Mouse (Mus musculus): ENCODE results near the gene Rab40c. TPM values are rescaled to one million over a fixed set of nuclear protein-coding genes. Genes with fewer than 3 reads are reported as not detected.

The Rab40c gene
- polyA plus RNA-seq, 1 experiment from 2014 or later = 15.0 TPM

- Histone ChIP-seq H3K27ac (ENCODE audit: low read depth, low read length) (no peak overlapping the region), H3K27me3 (ENCODE audit: control insufficient read depth, insufficient read depth, low read length) (peaks cover 37% of the 10 kb centered on the region), H3K4me3 (ENCODE audit: low read depth, low read length) (no peak overlapping the region), H3K4me2 (no peak overlapping the region), H3K36me3 (ENCODE audit: control insufficient read depth, insufficient read depth, low read length) (no peaks in the 10 kb centered on the region), H3K9ac (ENCODE audit: low read length) (no peak overlapping the region), H3K9me3 (ENCODE audit: control insufficient read depth, low read length) (no peaks in the 10 kb centered on the region), H3K4me1 (ENCODE audit: control insufficient read depth, insufficient read depth, low read length) (peaks cover 5% of the 10 kb centered on the region; the same call in 1 of the 2 replicates)
- ATAC-seq (ENCODE audit: low FRiP score) = no peak
- no peak for DNase-seq (ENCODE audit: low spot score, missing footprints)
- WGBS = 79% methylated on average over 5 of the region's 5 CpGs
Observed at GRCm38 (mm10) chr17:25949981-25950380, 30.5 kb upstream of the Rab40c start.

GRCm38 (mm10) chr17:25948051-25948450 is 28.5 kb upstream of the Rab40c start:
- Histone ChIP-seq H3K9ac (ENCODE audit: low read length) (no peak overlapping the region), H3K27me3 (ENCODE audit: control insufficient read depth, insufficient read depth, low read length) (peaks cover 32% of the 10 kb centered on the region)

GRCm38 (mm10) chr17:25947576-25947975 is 28.0 kb upstream of the Rab40c start:
- Histone ChIP-seq H3K27ac (ENCODE audit: low read depth, low read length) (no peak overlapping the region), H3K9me3 (ENCODE audit: control insufficient read depth, low read length) (no peaks in the 10 kb centered on the region), H3K9ac (ENCODE audit: low read length) (no peak overlapping the region), H3K4me2 (no peak overlapping the region), H3K27me3 (ENCODE audit: control insufficient read depth, insufficient read depth, low read length) (peaks cover 27% of the 10 kb centered on the region), H3K4me1 (ENCODE audit: control insufficient read depth, insufficient read depth, low read length) (peaks cover 5% of the 10 kb centered on the region; the same call in 1 of the 2 replicates), H3K4me3 (ENCODE audit: low read depth, low read length) (no peak overlapping the region), H3K36me3 (ENCODE audit: control insufficient read depth, insufficient read depth, low read length) (no peaks in the 10 kb centered on the region)
- no peak for ATAC-seq (ENCODE audit: low FRiP score)
- DNase-seq (ENCODE audit: low spot score, missing footprints) = no peak
- WGBS = 84% methylated on average over 4 of the region's 4 CpGs

More at GRCm38 (mm10) chr17:25948051-25948450, 28.5 kb upstream of the Rab40c start:
- H3K4me2 ChIP-seq = no peak overlapping the region
- no peaks in the 10 kb centered on the region for H3K9me3 ChIP-seq (ENCODE audit: control insufficient read depth, low read length)
- no peak overlapping the region for H3K27ac ChIP-seq (ENCODE audit: low read depth, low read length)
- no peak for DNase-seq (ENCODE audit: low spot score, missing footprints)
- no peak overlapping the region for H3K4me3 ChIP-seq (ENCODE audit: low read depth, low read length)
- ATAC-seq (ENCODE audit: low FRiP score) = no peak
- peaks cover 5% of the 10 kb centered on the region; the same call in 1 of the 2 replicates for H3K4me1 ChIP-seq (ENCODE audit: control insufficient read depth, insufficient read depth, low read length)
- no peaks in the 10 kb centered on the region for H3K36me3 ChIP-seq (ENCODE audit: control insufficient read depth, insufficient read depth, low read length)
- 70% methylated on average over 8 of the region's 8 CpGs for WGBS

GRCm38 (mm10) chr17:25946891-25947290 is 27.4 kb upstream of the Rab40c start:
- DNase-seq (ENCODE audit: low spot score, missing footprints) (no peak), ATAC-seq (ENCODE audit: low FRiP score) (no peak)
- H3K9ac ChIP-seq (ENCODE audit: low read length) = no peak overlapping the region
- peaks cover 3% of the 10 kb centered on the region; the same call in 1 of the 2 replicates for H3K4me1 ChIP-seq (ENCODE audit: control insufficient read depth, insufficient read depth, low read length)
- H3K4me2 ChIP-seq = no peak overlapping the region
- peaks cover 20% of the 10 kb centered on the region for H3K27me3 ChIP-seq (ENCODE audit: control insufficient read depth, insufficient read depth, low read length)
- no peak overlapping the region for H3K27ac ChIP-seq (ENCODE audit: low read depth, low read length)
- 82% methylated on average over 8 of the region's 8 CpGs for WGBS
- no peaks in the 10 kb centered on the region for H3K9me3 ChIP-seq (ENCODE audit: control insufficient read depth, low read length)
- no peak overlapping the region for H3K4me3 ChIP-seq (ENCODE audit: low read depth, low read length)
- no peaks in the 10 kb centered on the region for H3K36me3 ChIP-seq (ENCODE audit: control insufficient read depth, insufficient read depth, low read length)

GRCm38 (mm10) chr17:25946349-25946748 is 26.8 kb upstream of the Rab40c start:
- Histone ChIP-seq H3K36me3 (ENCODE audit: control insufficient read depth, insufficient read depth, low read length) (no peaks in the 10 kb centered on the region), H3K4me1 (ENCODE audit: control insufficient read depth, insufficient read depth, low read length) (no peaks in the 10 kb centered on the region), H3K27me3 (ENCODE audit: control insufficient read depth, insufficient read depth, low read length) (peaks cover 15% of the 10 kb centered on the region), H3K27ac (ENCODE audit: low read depth, low read length) (no peak overlapping the region), H3K4me2 (no peak overlapping the region), H3K9me3 (ENCODE audit: control insufficient read depth, low read length) (no peaks in the 10 kb centered on the region), H3K4me3 (ENCODE audit: low read depth, low read length) (no peak overlapping the region), H3K9ac (ENCODE audit: low read length) (no peak overlapping the region)
- no peak for DNase-seq (ENCODE audit: low spot score, missing footprints)
- WGBS = 76% methylated on average over 7 of the region's 7 CpGs
- no peak for ATAC-seq (ENCODE audit: low FRiP score)

GRCm38 (mm10) chr17:25945517-25946155 is 26.1 kb upstream of the Rab40c start:
- 60% methylated on average over 9 of the region's 9 CpGs for WGBS
- Histone ChIP-seq H3K27ac (ENCODE audit: low read depth, low read length) (no peak overlapping the region), H3K4me3 (ENCODE audit: low read depth, low read length) (no peak overlapping the region), H3K4me2 (no peak overlapping the region), H3K9me3 (ENCODE audit: control insufficient read depth, low read length) (no peaks in the 10 kb centered on the region), H3K36me3 (ENCODE audit: control insufficient read depth, insufficient read depth, low read length) (no peaks in the 10 kb centered on the region), H3K27me3 (ENCODE audit: control insufficient read depth, insufficient read depth, low read length) (peaks cover 7% of the 10 kb centered on the region), H3K4me1 (ENCODE audit: control insufficient read depth, insufficient read depth, low read length) (peaks cover 6% of the 10 kb centered on the region), H3K9ac (ENCODE audit: low read length) (no peak overlapping the region)
- no peak for DNase-seq (ENCODE audit: low spot score, missing footprints)
- no peak for ATAC-seq (ENCODE audit: low FRiP score)

- Histone ChIP-seq H3K27ac (ENCODE audit: low read depth, low read length) (no peak within 1 kb of the TSS), H3K36me3 (ENCODE audit: control insufficient read depth, insufficient read depth, low read length) (no peaks in the 10 kb centered on the region), H3K9ac (ENCODE audit: low read length) (no peak within 1 kb of the TSS), H3K4me1 (ENCODE audit: control insufficient read depth, insufficient read depth, low read length) (peaks cover 7% of the 10 kb centered on the region), H3K4me2 (no peak within 1 kb of the TSS), H3K27me3 (ENCODE audit: control insufficient read depth, insufficient read depth, low read length) (no peaks in the 10 kb centered on the region), H3K9me3 (ENCODE audit: control insufficient read depth, low read length) (no peaks in the 10 kb centered on the region), H3K4me3 (ENCODE audit: low read depth, low read length) (no peak within 1 kb of the TSS)
- ATAC-seq (ENCODE audit: low FRiP score) = no peak
- DNase-seq (ENCODE audit: low spot score, missing footprints) = no peak
- 50% methylated on average over 6 of the region's 6 CpGs for WGBS
Observed at GRCm38 (mm10) chr17:25944366-25945163, 25.0 kb upstream of the Rab40c start, which contains the start of the genes Pigq and Nhlrc4. TSS of gene Pigq (minus strand) at chr17:25944936. TSS of gene Nhlrc4 (minus strand) at chr17:25944961.

GRCm38 (mm10) chr17:25943769-25944168 is 24.2 kb upstream of the Rab40c start:
- H3K4me1 ChIP-seq (ENCODE audit: control insufficient read depth, insufficient read depth, low read length) = peaks cover 7% of the 10 kb centered on the region
- no peaks in the 10 kb centered on the region for H3K27me3 ChIP-seq (ENCODE audit: control insufficient read depth, insufficient read depth, low read length)
- 79% methylated on average over 9 of the region's 9 CpGs for WGBS
- H3K27ac ChIP-seq (ENCODE audit: low read depth, low read length) = no peak overlapping the region
- no peak overlapping the region for H3K4me3 ChIP-seq (ENCODE audit: low read depth, low read length)
- H3K9ac ChIP-seq (ENCODE audit: low read length) = no peak overlapping the region
- H3K4me2 ChIP-seq = no peak overlapping the region
- no peaks in the 10 kb centered on the region for H3K36me3 ChIP-seq (ENCODE audit: control insufficient read depth, insufficient read depth, low read length)
- ATAC-seq (ENCODE audit: low FRiP score) (no peak), DNase-seq (ENCODE audit: low spot score, missing footprints) (no peak)
- H3K9me3 ChIP-seq (ENCODE audit: control insufficient read depth, low read length) = no peaks in the 10 kb centered on the region

- no peaks in the 10 kb centered on the region for H3K9me3 ChIP-seq (ENCODE audit: control insufficient read depth, low read length)
- no peak overlapping the region for H3K4me3 ChIP-seq (ENCODE audit: low read depth, low read length)
- H3K27me3 ChIP-seq (ENCODE audit: control insufficient read depth, insufficient read depth, low read length) = no peaks in the 10 kb centered on the region
- no peaks in the 10 kb centered on the region for H3K36me3 ChIP-seq (ENCODE audit: control insufficient read depth, insufficient read depth, low read length)
- H3K4me1 ChIP-seq (ENCODE audit: control insufficient read depth, insufficient read depth, low read length) = peaks cover 7% of the 10 kb centered on the region
- DNase-seq (ENCODE audit: low spot score, missing footprints) (no peak), ATAC-seq (ENCODE audit: low FRiP score) (no peak)
- no peak overlapping the region for H3K9ac ChIP-seq (ENCODE audit: low read length)
- H3K4me2 ChIP-seq = no peak overlapping the region
- 86% methylated on average over 3 of the region's 3 CpGs for WGBS
- no peak overlapping the region for H3K27ac ChIP-seq (ENCODE audit: low read depth, low read length)
Observed at GRCm38 (mm10) chr17:25943221-25943620, 23.7 kb upstream of the Rab40c start.

All from midbrain, embryonic 11.5 days (tissue).